24 mouse cellular contexts compared by ENCODE assay signal in genomic region chr7:122313690-122314477, GRCm38 (mm10).
"Had no signal": no experiment of that assay in that cellular context is flagged by ENCODE, and none has a peak within 500 bp of the region (broad histone marks: within the 10 kb centered on the region; RNA-seq: fewer than 3 reads in every experiment).

No protein-coding gene starts in this region.

- H3K36me3 ChIP-seq: heart, embryonic 13.5 days; heart, embryonic 15.5 days; hindbrain, embryonic 13.5 days; hindbrain, embryonic 15.5 days; limb, embryonic 13.5 days; limb, embryonic 15.5 days; liver, embryonic 13.5 days had no signal

- H3K9me3 ChIP-seq: heart, embryonic 13.5 days; heart, embryonic 15.5 days; hindbrain, embryonic 13.5 days; hindbrain, embryonic 15.5 days; limb, embryonic 13.5 days; limb, embryonic 15.5 days; liver, embryonic 13.5 days had no signal

- H3K4me3 ChIP-seq: heart, adult 2 months; heart, embryonic 13.5 days; heart, embryonic 15.5 days; hindbrain, embryonic 13.5 days; hindbrain, embryonic 15.5 days; limb, embryonic 13.5 days; limb, embryonic 15.5 days; liver, embryonic 13.5 days had no signal

- DNase-seq: gastrocnemius, postnatal 14 days; gastrocnemius, postnatal 36 days; heart, adult 2 months; heart, postnatal 14 days; heart, postnatal 36 days; kidney, adult 11 months; kidney, adult 2 months; kidney, postnatal 10 days; kidney, postnatal 25 days; kidney, postnatal 4 days; layer of hippocampus, adult 9-11 months; layer of hippocampus, postnatal 36 days; left cerebral cortex, postnatal 4 days; liver, embryonic 13.5 days had no signal

- H3K4me2 ChIP-seq: heart, embryonic 11.5 days; heart, embryonic 13.5 days; heart, embryonic 15.5 days; hindbrain, embryonic 13.5 days; hindbrain, embryonic 15.5 days; limb, embryonic 13.5 days; limb, embryonic 15.5 days; liver, embryonic 11.5 days; liver, embryonic 13.5 days had no signal

- H3K4me1 ChIP-seq: heart, embryonic 15.5 days had no signal

- H3K27me3 ChIP-seq: heart, embryonic 13.5 days; heart, embryonic 15.5 days; hindbrain, embryonic 13.5 days; hindbrain, embryonic 15.5 days; limb, embryonic 15.5 days; liver, embryonic 13.5 days had no signal

- ATAC-seq: hindbrain, postnatal 0 days; intestine, embryonic 16.5 days had no signal

- H3K9ac ChIP-seq: heart, embryonic 13.5 days; heart, embryonic 15.5 days; hindbrain, embryonic 13.5 days; hindbrain, embryonic 15.5 days; limb, embryonic 13.5 days; limb, embryonic 15.5 days; liver, embryonic 13.5 days had no signal

- H3K27ac ChIP-seq: heart, adult 2 months; heart, embryonic 13.5 days; heart, embryonic 15.5 days; hindbrain, embryonic 13.5 days; hindbrain, embryonic 15.5 days; hindbrain, postnatal 0 days; limb, embryonic 13.5 days; limb, embryonic 15.5 days; liver, embryonic 13.5 days had no signal
